Mouse (Mus musculus) kidney, embryonic 15.5 days (tissue): ENCODE data around the gene Mdfi. TPM values are rescaled to one million over a fixed set of nuclear protein-coding genes. Genes with fewer than 3 reads are reported as not detected.

Source experiments
- ATAC-seq: fragments of 200-750 bp; cut with Nextera tagmentation; replicated peaks from 2 replicates; pipeline ENCODE4 v1.8.0; 2017; ENCODE audit warnings: moderate TSS enrichment; ENCODE audit not compliant: low FRiP score
- H3K27ac ChIP-seq: fragments of 300-500 bp; sonication (generic); 2 replicates; pipeline ENCODE4 v1.5.1; 2015; ENCODE audit warnings: mild to moderate bottlenecking, inconsistent platforms
- H3K27me3 ChIP-seq: fragments of 300-500 bp; sonication (generic); 2 replicates; pipeline ENCODE4 v1.6.1; 2015; ENCODE audit warnings: inconsistent platforms
- H3K36me3 ChIP-seq: fragments of 300-500 bp; sonication (generic); 2 replicates; pipeline ENCODE4 v1.6.1; 2015; ENCODE audit warnings: inconsistent platforms
- H3K4me1 ChIP-seq: fragments of 300-500 bp; sonication (generic); 2 replicates; pipeline ENCODE4 v1.6.1; 2015; ENCODE audit warnings: inconsistent platforms
- H3K4me2 ChIP-seq: fragments of 300-500 bp; sonication (generic); 2 replicates; pipeline ENCODE4 v1.6.1; 2015; ENCODE audit warnings: moderate library complexity, mild to moderate bottlenecking, inconsistent platforms
- H3K4me3 ChIP-seq: fragments of 300-500 bp; sonication (generic); replicated peaks from 2 replicates; pipeline ENCODE4 v1.5.1; 2015; ENCODE audit warnings: mild to moderate bottlenecking, inconsistent platforms
- H3K9ac ChIP-seq: fragments of 300-500 bp; sonication (generic); 2 replicates; pipeline ENCODE4 v1.6.1; 2015; ENCODE audit warnings: mild to moderate bottlenecking, inconsistent platforms
- H3K9me3 ChIP-seq: fragments of 300-500 bp; sonication (generic); replicated peaks from 2 replicates; pipeline ENCODE4 v1.6.1; 2016; ENCODE audit warnings: inconsistent platforms
- WGBS: fragments of 180-500 bp; shearing (Covaris S2); methylation state at CpG from one replicate; pipeline ENCODE4 v1.1.7; 2015; ENCODE audit warnings: mixed read lengths; 5-methylcytosine and 5-hydroxymethylcytosine counted together
- polyA plus RNA-seq: library from polyadenylated mRNA; unstranded; fragments of >200 nt; fragmentation: Nextera tagmentation; extraction: Ambion mirVana; gene quantifications from 2 replicates; pipeline ENCODE4 v1.2.1, GENCODE M21; 2015

The Mdfi gene
- 7.7 and 12.6 TPM in 2 replicates for polyA plus RNA-seq

DNA sequence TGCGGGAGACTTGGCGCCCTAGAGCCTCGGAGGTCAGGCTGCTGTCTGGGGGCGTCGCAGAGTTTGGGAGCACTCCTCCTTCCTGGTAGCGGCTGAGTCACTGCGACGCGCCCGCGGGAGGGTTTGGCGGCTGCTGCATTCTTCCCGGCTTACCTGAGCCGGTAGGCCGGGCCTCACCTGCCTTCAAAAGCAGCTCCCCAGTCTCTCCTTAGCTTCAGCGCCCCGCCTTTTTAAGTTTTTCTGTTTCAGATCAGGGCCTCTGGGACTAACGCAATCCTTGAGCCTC, at the start of gene Mdfi:
TSS of gene Mdfi (minus strand) at position 210 of the 286 bp plus-strand sequence.
- WGBS: 5% methylated on average over 18 of the region's 18 CpGs
- Histone ChIP-seq H3K4me3 (peak within 1 kb of the TSS; percentile 76), H3K4me1 (peaks cover 56% of the 10 kb centered on the region), H3K9me3 (no peaks in the 10 kb centered on the region), H3K4me2 (peak within 1 kb of the TSS; percentile 95), H3K27me3 (peaks cover 46% of the 10 kb centered on the region), H3K27ac (peak within 1 kb of the TSS; percentile 81), H3K9ac (peak within 1 kb of the TSS; percentile 69), H3K36me3 (peaks cover 8% of the 10 kb centered on the region; the same call in 1 of the 2 replicates)
- ATAC-seq: no peak

DNA sequence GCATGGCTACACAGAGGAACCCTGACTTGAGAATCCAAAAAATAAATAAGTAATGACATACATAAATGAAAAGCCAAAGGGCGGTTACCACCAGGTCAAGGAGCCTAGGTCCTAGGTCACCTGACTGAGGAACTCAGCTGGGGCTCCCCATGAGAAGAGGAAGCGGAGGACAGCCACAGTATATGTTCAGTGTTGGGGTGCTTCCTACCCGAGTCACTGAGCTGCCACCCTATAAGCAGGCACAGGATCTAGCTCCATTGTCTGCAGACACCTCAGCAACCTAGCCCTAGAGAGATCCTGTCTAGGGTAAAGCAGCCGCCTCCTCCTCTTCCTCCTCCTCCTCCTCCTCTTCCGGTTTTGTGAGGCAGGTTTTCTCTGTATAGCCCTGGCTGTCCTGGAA, 48.6 kb upstream of the Mdfi start:
- no peak overlapping the region for H3K9ac ChIP-seq
- peaks cover 43% of the 10 kb centered on the region for H3K4me1 ChIP-seq
- peaks cover 12% of the 10 kb centered on the region for H3K27me3 ChIP-seq
- ATAC-seq: no peak
- H3K9me3 ChIP-seq: no peaks in the 10 kb centered on the region
- no peak overlapping the region for H3K4me2 ChIP-seq
- H3K4me3 ChIP-seq: no peak overlapping the region
- peaks cover 33% of the 10 kb centered on the region for H3K36me3 ChIP-seq
- H3K27ac ChIP-seq: no peak overlapping the region
- WGBS: 72% methylated on average over 5 of the region's 5 CpGs

DNA sequence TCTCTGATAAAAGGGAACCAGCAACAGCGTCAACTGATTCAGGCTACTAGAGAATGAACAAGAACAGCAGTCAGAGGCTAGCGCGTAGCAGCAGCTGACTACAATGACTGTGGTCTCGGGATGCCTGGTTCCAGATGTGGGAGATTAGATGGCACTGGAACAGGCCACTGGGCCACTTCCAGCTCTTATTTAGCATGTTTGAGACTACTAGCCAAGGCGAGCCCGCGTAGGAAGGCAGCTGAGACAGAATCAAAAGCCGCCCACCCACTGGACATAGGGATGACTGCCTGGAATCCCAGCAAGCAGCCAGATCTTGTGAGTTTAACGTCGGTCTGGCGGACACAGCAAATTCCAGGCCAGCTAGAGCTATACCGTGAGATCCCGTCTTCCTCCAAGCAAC, 46.8 kb upstream of the Mdfi start:
- peaks cover 33% of the 10 kb centered on the region for H3K36me3 ChIP-seq

DNA sequence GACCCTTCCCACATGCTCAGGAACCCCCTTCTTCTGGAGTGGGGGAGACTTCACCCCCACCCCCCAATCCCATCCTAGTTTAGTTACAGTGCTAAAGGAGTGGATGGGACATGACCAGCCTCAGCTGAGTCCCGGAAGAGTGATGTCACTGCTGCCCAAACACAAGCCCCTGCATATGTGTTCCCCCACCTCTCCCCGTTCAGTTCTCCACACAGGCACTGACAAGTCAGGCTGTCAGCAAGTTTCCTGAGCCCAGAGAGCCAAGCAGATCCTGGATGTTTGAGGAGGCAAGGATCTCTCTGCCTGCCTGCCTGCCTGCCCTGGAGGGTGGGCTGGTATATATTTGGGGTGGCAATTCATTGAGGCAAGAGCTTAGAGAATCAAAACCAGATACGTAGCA, 44.7 kb upstream of the Mdfi start:
- H3K36me3 ChIP-seq: peaks cover 37% of the 10 kb centered on the region
- no peak overlapping the region for H3K4me2 ChIP-seq
- H3K9ac ChIP-seq: no peak overlapping the region
- H3K27ac ChIP-seq: no peak overlapping the region
- H3K27me3 ChIP-seq: peaks cover 12% of the 10 kb centered on the region
- ATAC-seq: no peak
- H3K4me3 ChIP-seq: no peak overlapping the region
- 32% methylated on average over 3 of the region's 3 CpGs for WGBS
- no peaks in the 10 kb centered on the region for H3K9me3 ChIP-seq
- peaks cover 41% of the 10 kb centered on the region for H3K4me1 ChIP-seq

More for the DNA sequence above, 46.8 kb upstream of the Mdfi start:
- WGBS: 80% methylated on average over 13 of the region's 13 CpGs
- Histone ChIP-seq H3K9ac (no peak overlapping the region), H3K4me1 (peaks cover 41% of the 10 kb centered on the region), H3K4me2 (no peak overlapping the region), H3K9me3 (no peaks in the 10 kb centered on the region), H3K4me3 (no peak overlapping the region), H3K27ac (no peak overlapping the region), H3K27me3 (peaks cover 12% of the 10 kb centered on the region)
- no peak for ATAC-seq

DNA sequence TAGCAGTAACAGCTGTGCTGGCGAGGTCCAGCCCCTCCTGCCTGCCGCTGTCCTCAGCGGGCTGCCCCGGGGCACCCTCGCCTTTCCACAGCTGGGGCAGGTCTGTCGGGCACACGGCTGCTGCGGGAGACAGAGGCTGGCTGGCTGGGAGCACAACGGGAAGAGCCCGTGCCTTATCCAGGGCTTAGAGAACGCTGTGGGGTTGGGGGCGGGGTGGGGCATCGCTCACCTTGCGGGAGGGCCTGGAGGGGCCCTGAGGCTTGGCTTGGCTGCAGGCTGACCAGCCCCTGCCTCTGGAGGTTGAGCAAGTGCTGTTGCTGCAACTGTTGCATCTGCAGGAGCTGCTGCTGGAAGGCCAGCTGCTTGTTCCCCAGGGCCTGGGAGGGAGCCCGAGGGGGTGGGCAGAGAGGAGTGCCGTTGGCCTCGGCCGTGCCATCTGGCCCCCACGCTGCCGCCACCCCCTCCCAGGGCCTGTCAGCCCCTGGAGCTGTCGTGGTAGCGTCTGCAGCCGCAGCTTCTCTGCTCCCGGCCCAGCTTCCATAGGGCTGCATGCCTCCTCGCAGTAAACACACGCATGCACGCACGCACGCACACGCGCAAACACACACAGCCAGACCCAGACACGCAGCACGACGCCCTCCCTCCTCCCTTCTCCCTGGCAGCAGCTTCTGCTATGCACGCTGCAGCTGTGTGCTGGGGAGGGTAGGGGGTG, 44.0 kb upstream of the Mdfi start:
- no peak overlapping the region for H3K27ac ChIP-seq
- no peak overlapping the region for H3K4me3 ChIP-seq
- no peaks in the 10 kb centered on the region for H3K9me3 ChIP-seq
- peaks cover 12% of the 10 kb centered on the region for H3K27me3 ChIP-seq
- peaks cover 32% of the 10 kb centered on the region for H3K36me3 ChIP-seq
- no peak for ATAC-seq
- no peak overlapping the region for H3K9ac ChIP-seq
- 21% methylated on average over 35 of the region's 35 CpGs for WGBS
- peak overlapping the region; percentile 32 for H3K4me2 ChIP-seq
- peaks cover 47% of the 10 kb centered on the region for H3K4me1 ChIP-seq

DNA sequence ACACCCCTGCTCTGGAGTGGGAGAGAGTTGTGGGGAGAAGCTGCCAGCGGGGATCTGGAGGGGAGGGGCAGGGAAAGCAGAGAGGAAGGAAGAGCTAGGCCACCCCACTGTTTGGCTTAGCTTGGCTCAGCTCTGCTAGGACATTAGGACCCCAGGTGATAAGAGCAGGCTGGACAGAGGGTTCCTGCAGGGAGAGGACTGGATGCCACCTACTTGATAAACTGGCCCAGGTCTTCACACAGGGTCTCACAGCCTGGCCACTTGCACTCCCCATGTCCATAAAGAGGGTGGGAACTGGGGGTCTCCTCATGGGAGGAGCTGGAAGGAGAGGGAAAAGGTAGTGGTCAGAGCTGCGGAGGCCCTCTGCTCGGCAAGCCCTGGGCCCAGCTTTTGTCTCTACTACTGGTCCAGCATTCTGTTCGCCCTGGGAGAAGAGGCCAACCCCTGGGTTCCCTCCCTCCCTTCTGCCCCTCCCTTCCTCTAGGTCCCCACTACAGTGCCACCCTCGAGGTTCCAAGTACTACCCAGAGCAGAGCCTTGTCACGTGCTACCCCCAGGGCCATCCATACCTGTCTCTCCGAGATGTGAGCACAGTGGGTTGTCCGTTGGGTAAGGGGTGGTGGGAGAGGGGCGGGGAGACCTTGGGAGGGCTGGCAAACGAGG, 43.4 kb upstream of the Mdfi start:
- Histone ChIP-seq H3K4me2 (no peak overlapping the region), H3K36me3 (peaks cover 31% of the 10 kb centered on the region), H3K4me1 (peaks cover 50% of the 10 kb centered on the region), H3K9ac (no peak overlapping the region), H3K27me3 (peaks cover 12% of the 10 kb centered on the region), H3K9me3 (no peaks in the 10 kb centered on the region), H3K4me3 (no peak overlapping the region), H3K27ac (peak overlapping the region; percentile 28; the same call in 1 of the 2 replicates)
- peak; percentile 1; the same call in 1 of the 2 replicates for ATAC-seq
- WGBS: 52% methylated on average over 10 of the region's 10 CpGs

DNA sequence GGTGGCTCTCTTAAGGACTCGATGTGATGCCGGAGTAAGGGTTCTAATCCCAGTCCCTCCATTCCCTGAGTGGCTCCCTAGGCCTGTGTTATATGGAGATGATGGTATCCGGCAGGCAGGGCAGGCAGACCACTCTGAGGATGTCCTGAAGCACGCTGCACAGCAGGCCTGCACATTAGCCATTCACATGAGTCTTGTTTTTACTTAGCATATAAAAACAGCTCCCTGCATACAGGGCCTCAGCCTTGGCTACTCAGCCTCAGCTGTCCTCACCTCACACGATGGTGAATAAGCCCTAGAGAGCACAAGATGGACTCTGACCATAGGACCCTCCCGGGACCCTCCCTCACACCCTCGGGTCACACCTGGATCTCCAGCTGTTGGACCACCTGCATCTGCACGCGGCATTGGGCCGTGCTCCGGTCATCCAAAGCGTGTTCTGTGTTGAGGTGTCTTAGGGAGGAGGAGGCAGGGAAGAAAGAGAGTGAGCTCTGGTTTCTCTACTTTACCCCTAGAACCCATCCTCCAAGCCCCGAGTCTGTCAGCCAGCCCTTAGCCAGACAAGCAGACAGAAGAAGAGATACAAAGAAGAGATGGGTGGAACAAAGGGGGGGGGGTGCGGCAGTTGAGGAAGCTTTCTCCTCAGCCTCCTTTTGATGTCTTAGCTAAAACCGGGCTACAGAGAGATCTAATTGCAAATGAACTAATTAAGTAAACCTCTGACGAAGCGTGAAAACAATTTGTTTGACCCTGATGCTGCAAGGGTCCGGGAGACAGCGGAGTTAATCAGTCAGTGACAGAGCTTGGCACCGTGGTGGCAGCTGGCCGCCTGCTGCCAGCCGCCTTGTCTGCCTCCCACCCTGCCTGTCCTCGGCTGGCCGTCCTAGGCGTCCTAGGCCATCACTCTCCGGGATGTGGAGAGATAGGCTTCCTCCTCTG, 42.6 kb upstream of the Mdfi start:
- Histone ChIP-seq H3K4me1 (peaks cover 50% of the 10 kb centered on the region), H3K27ac (peak overlapping the region; percentile 28; the same call in 1 of the 2 replicates), H3K9ac (no peak overlapping the region), H3K36me3 (peaks cover 36% of the 10 kb centered on the region), H3K4me2 (no peak overlapping the region), H3K9me3 (no peaks in the 10 kb centered on the region), H3K4me3 (no peak overlapping the region), H3K27me3 (peaks cover 12% of the 10 kb centered on the region)
- WGBS: 41% methylated on average over 26 of the region's 26 CpGs
- ATAC-seq: peak; percentile 33

DNA sequence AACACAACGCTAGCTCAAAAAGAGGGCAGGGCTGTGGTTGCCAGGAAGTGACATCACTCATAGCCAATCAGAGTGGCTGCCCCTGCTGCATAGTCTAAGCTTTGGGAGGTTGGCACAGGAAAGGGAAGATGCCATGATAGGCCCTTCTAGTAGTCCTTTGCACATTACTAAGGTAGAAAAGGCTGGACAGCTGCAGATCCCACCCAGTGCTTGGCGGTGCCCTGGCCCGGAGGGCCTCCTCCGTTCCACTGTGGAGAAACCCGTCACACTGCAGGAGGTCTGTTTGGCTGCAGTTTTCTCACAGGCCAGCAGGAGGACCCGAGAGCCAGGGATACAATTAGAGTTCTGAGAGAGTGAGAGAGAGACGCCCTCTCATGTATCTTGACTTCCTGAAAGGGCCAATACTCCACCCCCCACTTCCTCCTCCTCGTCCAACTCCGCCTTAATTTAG, 38.9 kb upstream of the Mdfi start:
- no peak overlapping the region for H3K27ac ChIP-seq
- H3K9ac ChIP-seq: no peak overlapping the region
- WGBS: 21% methylated on average over 9 of the region's 9 CpGs
- no peaks in the 10 kb centered on the region for H3K9me3 ChIP-seq
- 0 out of 2 replicates have a peak overlapping the region, but pooled peaks have one; percentile 35 for H3K4me2 ChIP-seq
- H3K4me1 ChIP-seq: peaks cover 29% of the 10 kb centered on the region
- ATAC-seq: peak; percentile 24; the same call in 1 of the 2 replicates
- peaks cover 61% of the 10 kb centered on the region for H3K36me3 ChIP-seq
- no peaks in the 10 kb centered on the region for H3K27me3 ChIP-seq
- 0 out of 2 replicates have a peak overlapping the region, but pooled peaks have one; percentile 18 for H3K4me3 ChIP-seq

DNA sequence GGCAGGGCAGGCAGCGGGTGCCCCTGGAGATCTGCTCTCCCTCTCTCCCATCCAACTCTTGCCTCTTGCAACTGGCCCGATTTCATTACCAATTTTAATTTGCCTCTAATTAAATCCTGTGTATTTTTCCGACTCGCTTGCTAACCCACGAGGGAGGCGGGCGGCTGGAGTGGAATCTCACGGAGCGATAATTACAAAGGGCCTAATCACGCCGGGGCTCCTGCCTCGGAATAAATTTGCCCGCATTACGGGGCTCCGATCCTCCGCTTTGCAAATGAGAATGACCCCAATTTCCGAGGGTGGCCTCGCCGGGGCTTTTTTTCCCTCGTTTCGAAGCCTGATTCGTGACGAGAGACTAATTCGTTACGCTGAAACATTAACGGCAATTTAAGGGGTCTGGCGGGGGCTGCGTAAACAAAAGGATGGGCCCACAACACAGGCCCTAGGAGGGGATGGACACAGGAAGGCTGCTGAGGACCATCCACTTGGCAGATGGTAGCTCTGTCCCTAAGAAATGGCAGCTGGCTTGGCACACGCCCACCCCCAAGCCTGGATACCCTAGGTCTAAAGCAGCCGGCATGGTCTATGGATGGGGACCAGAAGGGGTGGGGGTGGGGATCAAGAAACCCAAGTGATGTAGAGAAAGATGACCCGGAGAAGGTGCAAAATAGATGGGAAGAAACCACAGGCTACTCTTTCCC, 38.0 kb upstream of the Mdfi start:
- WGBS: 76% methylated on average over 31 of the region's 31 CpGs
- H3K27me3 ChIP-seq: no peaks in the 10 kb centered on the region
- peaks cover 26% of the 10 kb centered on the region for H3K4me1 ChIP-seq
- no peak overlapping the region for H3K27ac ChIP-seq
- H3K9ac ChIP-seq: no peak overlapping the region
- peaks cover 65% of the 10 kb centered on the region for H3K36me3 ChIP-seq
- H3K4me2 ChIP-seq: no peak overlapping the region
- H3K9me3 ChIP-seq: no peaks in the 10 kb centered on the region
- ATAC-seq: no peak
- no peak overlapping the region for H3K4me3 ChIP-seq

DNA sequence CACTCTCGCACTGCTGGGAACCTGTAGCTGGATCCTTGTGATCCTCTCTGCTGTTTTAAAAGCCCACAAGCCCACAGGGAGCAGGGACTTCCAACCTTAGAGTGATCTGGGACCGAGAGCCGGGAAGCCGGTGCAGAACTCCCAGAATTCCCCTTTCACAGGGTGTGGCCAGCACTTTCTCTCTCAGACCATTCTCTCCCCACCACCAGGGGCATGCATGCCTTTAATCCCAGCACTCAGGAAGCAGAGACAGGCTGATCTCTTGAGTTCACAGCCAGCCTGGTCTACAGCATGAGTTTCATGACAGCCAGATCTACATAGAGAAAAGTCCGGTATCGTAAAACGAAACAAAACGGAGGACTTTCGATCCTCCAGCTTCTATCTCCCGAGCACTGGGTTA, 35.4 kb upstream of the Mdfi start:
- Histone ChIP-seq H3K27ac (no peak overlapping the region), H3K4me2 (no peak overlapping the region), H3K4me3 (no peak overlapping the region), H3K36me3 (peaks cover 65% of the 10 kb centered on the region), H3K9me3 (no peaks in the 10 kb centered on the region), H3K4me1 (peaks cover 19% of the 10 kb centered on the region), H3K9ac (no peak overlapping the region), H3K27me3 (no peaks in the 10 kb centered on the region)
- no peak for ATAC-seq
- WGBS: 91% methylated on average over 10 of the region's 10 CpGs

DNA sequence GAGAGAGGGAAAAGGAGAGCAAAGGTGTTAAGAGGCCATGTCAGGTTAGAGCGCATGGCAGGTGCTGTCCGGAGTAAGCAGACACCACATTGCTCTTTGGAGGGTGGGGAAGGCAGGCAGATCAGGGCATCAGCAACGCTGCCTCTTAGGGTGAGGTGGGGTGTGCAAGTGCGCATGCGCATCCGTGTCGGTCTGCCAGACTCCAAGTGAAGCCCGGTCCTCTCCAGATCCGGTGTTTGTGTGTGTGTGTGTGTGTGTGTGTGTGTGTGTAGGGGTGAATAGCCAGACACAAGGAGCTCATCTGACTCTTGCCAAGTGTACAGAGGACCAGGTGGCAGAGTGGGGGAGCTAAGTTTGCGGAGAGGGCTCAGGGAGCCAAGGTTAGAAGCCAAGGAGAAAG, 31.5 kb upstream of the Mdfi start:
- H3K36me3 ChIP-seq: peaks cover 36% of the 10 kb centered on the region
- ATAC-seq: no peak
- no peaks in the 10 kb centered on the region for H3K9me3 ChIP-seq
- no peak overlapping the region for H3K4me2 ChIP-seq
- no peak overlapping the region for H3K27ac ChIP-seq
- no peak overlapping the region for H3K4me3 ChIP-seq
- 63% methylated on average over 10 of the region's 10 CpGs for WGBS
- peaks cover 23% of the 10 kb centered on the region for H3K4me1 ChIP-seq
- peaks cover 10% of the 10 kb centered on the region for H3K27me3 ChIP-seq
- no peak overlapping the region for H3K9ac ChIP-seq
